Mouse (Mus musculus): ENCODE measurements at regions not wholly inside any gene's neighbourhood (a gene's known extent, or its start where the extent isn't known, plus 50 kb on each side); places are given as distances from the start of the nearest gene placed in this dataset.

DNA sequence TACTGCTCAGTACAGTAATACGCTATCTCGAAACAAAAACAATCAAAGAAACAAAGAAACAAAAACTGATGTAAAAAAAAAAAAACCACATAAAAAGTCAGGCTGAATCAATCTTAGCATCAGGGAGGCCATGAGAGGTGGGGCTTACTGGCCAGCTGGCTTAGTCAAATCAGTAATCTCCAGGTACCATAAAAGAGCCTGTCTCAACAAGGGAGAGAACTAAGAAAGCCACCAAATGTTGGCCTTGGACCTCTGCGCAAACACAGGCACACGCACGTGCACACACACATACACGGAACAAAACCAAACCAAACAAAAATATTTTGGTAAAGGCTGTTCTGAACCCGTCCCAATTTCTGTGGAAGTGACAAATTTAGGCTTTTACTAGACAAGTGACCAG lies 55.2 kb upstream of the Ivns1abp start:
- H3K4me1 ChIP-seq (ENCODE audit: control insufficient read depth, insufficient read depth, low read length): peaks cover 17% of the 10 kb centered on the region
- no peak overlapping the region for H3K27ac ChIP-seq (ENCODE audit: insufficient read depth, low read depth, low read length)
- H3K4me3 ChIP-seq (ENCODE audit: insufficient read depth, low read length): no peak overlapping the region
- TF ChIP-seq CTCF (IDR thresholded peaks at IDR 0.05; ENCODE audit: low read depth, low read length) (no peak), POLR2A (IDR thresholded peaks at IDR 0.05; ENCODE audit: borderline replicate concordance, low read depth, low read length) (no peak)

DNA sequence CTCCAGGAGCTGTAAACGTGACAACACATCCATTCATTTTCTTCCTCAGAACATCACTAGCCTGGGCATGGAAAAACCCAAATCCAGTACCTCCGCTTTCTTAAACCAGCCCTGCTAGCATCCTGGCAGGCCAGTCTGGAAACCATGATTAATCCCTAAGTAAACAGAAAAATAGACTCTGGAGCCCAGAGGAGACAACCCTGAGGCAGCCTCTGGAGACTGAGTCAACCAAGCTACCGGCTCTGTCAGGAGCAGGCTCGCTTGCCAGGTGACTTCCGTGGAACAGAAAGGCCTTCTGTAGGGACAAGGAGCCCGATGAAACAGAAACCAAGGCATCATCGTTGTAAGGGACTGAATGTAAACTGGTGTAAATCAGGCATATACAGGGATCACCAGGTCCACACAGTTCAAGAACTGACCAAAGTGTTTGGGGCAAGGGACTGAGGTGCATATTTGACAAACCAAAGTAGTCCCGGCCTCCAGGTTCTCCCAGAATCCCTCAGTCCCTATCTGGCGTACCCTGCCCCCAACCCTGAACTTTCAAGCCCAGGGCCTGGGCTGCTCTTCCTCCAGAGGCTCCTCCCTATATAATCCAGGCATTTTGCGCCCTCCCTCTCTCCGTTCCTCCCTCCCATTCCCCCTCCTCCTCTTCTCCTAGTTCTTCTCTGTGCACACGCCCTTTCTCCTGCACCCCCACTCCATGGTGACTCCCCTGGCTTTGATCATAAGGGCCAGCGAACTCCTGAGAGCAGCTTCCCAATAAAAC lies 54.6 kb upstream of the Ivns1abp start:
- TF ChIP-seq POLR2A (IDR thresholded peaks at IDR 0.05; ENCODE audit: borderline replicate concordance, low read depth, low read length) (no peak), CTCF (IDR thresholded peaks at IDR 0.05; ENCODE audit: low read depth, low read length) (no peak)
- no peak overlapping the region for H3K27ac ChIP-seq (ENCODE audit: insufficient read depth, low read depth, low read length)
- H3K4me3 ChIP-seq (ENCODE audit: insufficient read depth, low read length): no peak overlapping the region
- H3K4me1 ChIP-seq (ENCODE audit: control insufficient read depth, insufficient read depth, low read length): peaks cover 17% of the 10 kb centered on the region

DNA sequence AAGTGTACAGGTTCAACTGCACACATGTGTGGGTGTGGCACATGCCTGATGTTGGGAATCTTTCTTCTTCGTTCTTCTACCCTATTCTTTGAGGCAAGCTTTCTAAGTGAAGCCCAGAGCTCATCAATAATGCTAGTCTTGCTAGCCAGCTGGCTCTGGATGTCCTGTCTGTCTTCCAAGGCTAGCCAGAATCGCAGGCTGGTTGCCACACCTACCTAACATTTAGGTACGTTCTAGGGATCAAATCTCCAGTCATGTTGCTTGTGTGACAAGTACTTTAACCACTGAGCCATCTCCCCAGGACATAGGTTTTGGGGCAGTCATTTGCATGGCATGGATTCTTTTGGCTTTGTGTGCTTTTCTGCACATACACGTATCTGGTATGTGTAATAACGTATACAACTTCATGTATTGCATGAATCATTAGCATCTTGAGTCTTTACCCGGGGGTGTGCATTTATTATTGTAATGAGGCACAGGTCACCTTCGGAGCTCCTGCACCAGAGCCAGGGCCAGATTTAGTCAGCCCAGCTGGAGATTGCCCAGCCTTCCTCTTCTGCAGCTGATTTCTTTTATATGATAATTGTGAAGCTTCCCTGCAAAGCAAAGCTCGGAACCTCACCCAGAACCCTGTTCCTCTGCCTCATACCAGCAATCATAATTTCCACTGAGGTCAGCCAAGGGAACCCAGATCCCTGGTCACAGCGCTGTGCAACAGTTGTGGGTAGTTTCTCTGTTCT lies 50.8 kb upstream of the Ivns1abp start:
- no peak for TF ChIP-seq CTCF (IDR thresholded peaks at IDR 0.05; ENCODE audit: low read depth, low read length)
- no peak for TF ChIP-seq POLR2A (IDR thresholded peaks at IDR 0.05; ENCODE audit: borderline replicate concordance, low read depth, low read length)
- Histone ChIP-seq H3K27ac (ENCODE audit: insufficient read depth, low read depth, low read length) (no peak overlapping the region), H3K4me1 (ENCODE audit: control insufficient read depth, insufficient read depth, low read length) (no peaks in the 10 kb centered on the region), H3K4me3 (ENCODE audit: insufficient read depth, low read length) (no peak overlapping the region)

All from bone marrow macrophage, adult 2 months (primary cell).